Mouse (Mus musculus) layer of hippocampus, adult 2 months (tissue): ENCODE results near the gene Arpc2. TPM values are rescaled to one million over a fixed set of nuclear protein-coding genes. Genes with fewer than 3 reads are reported as not detected.

Experiments used
- DNase-seq, 2 experiments: peaks; one replicate each; pipeline ENCODE4 v3.0.0; 2022; ENCODE audit warnings: low spot score in 2 of 2
- H3K27ac ChIP-seq: fragments of 200-600 bp; 2 replicates; pipeline ENCODE4 v1.8.1; 2022
- H3K4me3 ChIP-seq: fragments of 200-600 bp; 2 replicates; pipeline ENCODE4 v1.8.1; 2022; ENCODE audit warnings: mild to moderate bottlenecking
- CTCF ChIP-seq: fragments of 200-600 bp; conservative IDR thresholded peaks from 2 replicates; pipeline ENCODE4 v1.8.1; 2022; ENCODE audit warnings: antibody characterized with exemption, mild to moderate bottlenecking, moderate library complexity
- total RNA-seq, 2 experiments: library from RNA; stranded (reverse); gene quantifications; 2 replicates each; pipeline ENCODE4 v1.2.3; 2021

Arpc2 gene
- total RNA-seq, 2 experiments from 2014 or later = 393 to 396 TPM

GRCm38 (mm10) chr1:74206642-74207041 is 29.2 kb upstream of the Arpc2 start:
- H3K4me3 ChIP-seq = no peak overlapping the region
- no peak for TF ChIP-seq CTCF
- H3K27ac ChIP-seq = peak overlapping the region; percentile 90
- DNase-seq = no peak

GRCm38 (mm10) chr1:74207906-74208305 is 28.0 kb upstream of the Arpc2 start:
- no peak overlapping the region for H3K4me3 ChIP-seq
- DNase-seq = peak; percentile 69 to 81
- no peak for TF ChIP-seq CTCF
- H3K27ac ChIP-seq = peak overlapping the region; percentile 90

DNA sequence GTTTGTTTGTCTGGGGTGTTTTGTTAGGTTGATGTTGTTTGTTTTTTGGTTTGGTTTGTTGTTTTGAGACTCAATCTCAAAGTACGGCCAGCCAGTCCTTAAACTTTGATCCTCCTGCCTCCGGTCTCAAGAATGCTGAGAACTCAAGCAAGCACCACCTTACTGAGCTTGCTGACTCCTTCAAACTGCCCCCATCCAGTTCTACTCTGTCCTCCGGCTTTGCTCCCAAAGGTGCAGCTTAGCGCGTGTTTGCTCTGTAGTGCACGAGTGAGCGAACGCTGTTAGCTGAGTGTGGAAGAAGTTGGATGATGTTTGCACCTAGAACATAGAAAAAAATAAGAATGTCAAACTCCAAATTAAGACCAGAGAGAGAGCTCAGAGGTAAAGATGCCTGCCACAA is 26.9 kb upstream of the Arpc2 start:
- peak overlapping the region; percentile 90 for H3K27ac ChIP-seq
- no peak for DNase-seq
- no peak overlapping the region for H3K4me3 ChIP-seq
- no peak for TF ChIP-seq CTCF

- no peak for TF ChIP-seq CTCF
- no peak overlapping the region for H3K27ac ChIP-seq
- DNase-seq = no peak
- no peak overlapping the region for H3K4me3 ChIP-seq
Observed at GRCm38 (mm10) chr1:74219922-74220321, 16.0 kb upstream of the Arpc2 start.

DNA sequence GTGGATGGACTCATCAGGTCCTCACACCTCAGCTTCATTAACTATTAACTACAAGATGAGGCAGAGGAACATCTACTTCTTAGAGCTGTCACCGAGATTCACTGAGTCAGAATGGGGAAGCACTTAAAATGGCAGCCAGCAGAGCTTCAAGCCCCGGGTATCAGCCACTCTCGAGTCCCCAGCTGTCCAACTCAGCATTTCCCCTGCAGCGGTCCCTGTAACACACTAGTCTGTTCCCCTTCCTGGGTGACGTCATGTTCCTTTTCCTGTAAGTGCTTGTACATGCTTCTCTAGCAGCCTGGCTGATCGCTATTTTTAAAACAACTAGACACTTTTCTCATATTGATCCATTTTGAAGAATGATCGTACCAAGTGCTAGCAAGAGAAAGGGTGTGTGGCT is 8.6 kb upstream of the Arpc2 start:
- peak overlapping the region; percentile 63 for H3K27ac ChIP-seq
- peak in 1 of 2 experiments; percentile 50 for DNase-seq
- no peak for TF ChIP-seq CTCF
- H3K4me3 ChIP-seq = no peak overlapping the region

GRCm38 (mm10) chr1:74229942-74230341 is 5.9 kb upstream of the Arpc2 start:
- H3K4me3 ChIP-seq = no peak overlapping the region
- TF ChIP-seq CTCF = no peak
- no peak for DNase-seq

DNA sequence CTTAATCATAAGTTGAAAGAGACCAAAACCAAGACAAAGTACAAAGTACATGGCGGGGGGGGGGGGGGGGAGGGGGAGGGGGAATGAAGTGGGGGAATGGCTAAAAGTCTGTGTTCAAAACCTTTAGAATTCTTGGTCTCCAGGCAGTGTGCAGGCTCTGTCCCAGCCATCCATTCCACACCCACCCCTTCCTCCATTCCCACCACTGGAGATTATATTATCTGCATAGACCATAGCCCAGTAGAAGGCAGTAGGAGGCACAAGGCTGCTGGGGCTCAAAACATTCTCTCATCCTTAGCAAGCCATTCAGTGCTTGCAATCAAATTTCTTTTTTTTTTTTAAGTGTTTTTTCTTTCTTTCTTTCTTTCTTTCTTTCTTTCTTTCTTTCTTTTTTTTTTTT is 4.9 kb upstream of the Arpc2 start:
- TF ChIP-seq CTCF = no peak
- Histone ChIP-seq H3K4me3 (no peak overlapping the region), H3K27ac (no peak overlapping the region)
- no peak for DNase-seq

More at GRCm38 (mm10) chr1:74229942-74230341, 5.9 kb upstream of the Arpc2 start:
- H3K27ac ChIP-seq = no peak overlapping the region

DNA sequence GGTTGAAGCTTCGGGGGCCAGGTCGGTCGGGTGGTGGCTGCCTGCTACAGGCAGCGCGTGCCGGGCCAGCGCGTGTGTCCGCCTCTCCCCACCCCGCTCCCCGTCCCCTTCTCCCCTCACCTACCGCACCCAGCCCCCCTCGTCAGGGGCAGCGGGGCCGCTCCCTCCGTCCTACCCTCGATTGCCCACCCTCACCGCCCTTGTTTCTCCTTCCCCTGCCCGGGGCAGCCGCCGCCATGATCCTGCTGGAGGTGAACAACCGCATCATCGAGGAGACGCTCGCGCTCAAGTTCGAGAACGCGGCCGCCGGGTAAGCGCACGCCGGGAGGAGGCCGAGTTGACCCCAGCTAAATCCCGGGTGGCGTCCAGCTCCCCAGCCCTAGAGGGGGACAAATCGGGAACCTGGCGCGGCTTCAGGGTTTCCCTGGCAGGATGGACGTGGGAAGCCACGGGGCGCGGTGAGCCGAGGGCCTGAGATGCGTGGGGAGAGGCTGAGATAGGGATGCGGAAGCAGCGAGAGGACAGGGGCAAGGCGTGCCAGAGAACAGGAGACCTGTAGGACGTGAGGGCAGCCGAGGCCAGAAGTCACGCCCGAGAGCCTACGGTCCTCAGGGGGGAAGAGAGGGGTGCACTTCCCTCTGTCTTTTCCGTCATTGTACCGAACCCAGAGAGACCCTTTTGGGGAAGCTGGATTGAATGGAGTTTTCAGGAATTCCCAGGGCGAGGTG is 870 bp downstream of the Arpc2 start:
- no peak for TF ChIP-seq CTCF
- H3K27ac ChIP-seq = peak overlapping the region; percentile 98
- no peak for DNase-seq
- H3K4me3 ChIP-seq = peak overlapping the region; percentile 85

- peak overlapping the region; percentile 85 for H3K4me3 ChIP-seq
Observed at GRCm38 (mm10) chr1:74237671-74238070, 1.8 kb downstream of the Arpc2 start.

GRCm38 (mm10) chr1:74238136-74238535 is 2.3 kb downstream of the Arpc2 start:
- DNase-seq = no peak
- Histone ChIP-seq H3K27ac (peak overlapping the region; percentile 98), H3K4me3 (peak overlapping the region; percentile 85)
- TF ChIP-seq CTCF = no peak

More at GRCm38 (mm10) chr1:74237671-74238070, 1.8 kb downstream of the Arpc2 start:
- TF ChIP-seq CTCF = no peak
- DNase-seq = no peak
- H3K27ac ChIP-seq = peak overlapping the region; percentile 98

DNA sequence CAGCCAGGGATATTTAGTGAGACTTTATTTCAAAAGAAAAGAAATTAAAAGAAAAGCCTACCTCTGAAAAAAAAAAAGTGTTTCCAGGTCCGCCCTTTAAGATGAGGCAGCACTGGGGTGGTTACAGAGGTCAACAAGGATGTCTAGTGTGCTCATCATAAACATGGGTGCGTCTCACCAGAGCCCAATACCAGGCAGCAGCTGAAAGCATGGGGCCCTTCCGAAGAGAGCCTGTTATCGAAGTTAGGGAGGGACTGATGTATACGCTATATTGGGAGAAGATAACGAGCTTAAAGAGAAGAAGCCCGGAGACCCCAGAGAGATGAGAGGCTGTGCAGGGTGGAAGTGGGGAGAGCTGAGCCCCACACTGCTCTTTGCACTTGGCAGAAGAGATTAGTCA is 3.3 kb downstream of the Arpc2 start:
- no peak for DNase-seq

GRCm38 (mm10) chr1:74239618-74240017 is 3.7 kb downstream of the Arpc2 start:
- Histone ChIP-seq H3K27ac (peak overlapping the region; percentile 98), H3K4me3 (peak overlapping the region; percentile 85)
- no peak for DNase-seq

More for the DNA sequence above, 3.3 kb downstream of the Arpc2 start:
- no peak for TF ChIP-seq CTCF
- H3K4me3 ChIP-seq = peak overlapping the region; percentile 85
- peak overlapping the region; percentile 98 for H3K27ac ChIP-seq

GRCm38 (mm10) chr1:74240311-74240710 is 4.4 kb downstream of the Arpc2 start:
- TF ChIP-seq CTCF = no peak
- DNase-seq = peak; percentile 80 to 91
- H3K27ac ChIP-seq = peak overlapping the region; percentile 98
- peak overlapping the region; percentile 85 for H3K4me3 ChIP-seq

More at GRCm38 (mm10) chr1:74239618-74240017, 3.7 kb downstream of the Arpc2 start:
- TF ChIP-seq CTCF = no peak

DNA sequence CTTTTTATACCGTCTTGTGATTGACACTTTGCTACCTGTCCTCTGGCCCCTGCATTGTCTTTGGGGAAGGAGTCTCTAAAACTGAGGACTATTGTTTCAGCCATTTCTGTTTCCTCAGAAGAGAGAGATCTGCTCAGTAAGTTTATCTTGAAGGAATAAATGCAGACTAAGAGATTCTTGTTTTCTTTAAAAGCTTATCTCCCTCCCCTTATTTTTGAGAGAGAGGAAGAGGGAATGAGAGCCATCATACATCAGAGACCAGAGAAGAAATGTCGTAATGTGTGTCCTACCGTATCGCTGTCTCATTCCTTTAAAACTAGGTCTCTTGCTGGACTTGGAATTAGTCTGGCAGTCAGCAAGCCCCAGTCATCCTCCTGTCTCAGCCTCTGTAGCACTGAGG is 4.9 kb downstream of the Arpc2 start:
- peak overlapping the region; percentile 98 for H3K27ac ChIP-seq
- H3K4me3 ChIP-seq = peak overlapping the region; percentile 85
- no peak for TF ChIP-seq CTCF
- DNase-seq = no peak
